Mouse (Mus musculus) left cerebral cortex, adult 2 months (tissue): ENCODE data around the gene Dbi. TPM values are rescaled to one million over a fixed set of nuclear protein-coding genes. Genes with fewer than 3 reads are reported as not detected.

ENCODE experiments used
- DNase-seq, 2 experiments: peaks; one replicate each; pipeline ENCODE4 v3.0.0; 2021 to 2022; ENCODE audit warnings: low spot score in 2 of 2, mixed read lengths in 1 of 2; ENCODE audit errors: extremely low spot score in 1 of 2
- H3K27ac ChIP-seq: fragments of 200-600 bp; 2 replicates; pipeline ENCODE4 v1.8.1; 2022
- H3K4me3 ChIP-seq: fragments of 200-600 bp; 2 replicates; pipeline ENCODE4 v1.8.1; 2022
- CTCF ChIP-seq: fragments of 200-600 bp; IDR thresholded peaks from 2 replicates; pipeline ENCODE4 v1.8.1; 2022; ENCODE audit warnings: antibody characterized with exemption, mild to moderate bottlenecking, moderate library complexity
- intact Hi-C: fragments of 180-260 bp; cut with DNase I; formaldehyde crosslinking; loops from one replicate; pipeline ENCODE4 v1.15.1; 2025
- total RNA-seq, 2 experiments: library from RNA; stranded (reverse); gene quantifications; 2 replicates each; pipeline ENCODE4 v1.2.3; 2021

The Dbi gene
- total RNA-seq, 2 experiments from 2014 or later = 202 to 252 TPM

DNA sequence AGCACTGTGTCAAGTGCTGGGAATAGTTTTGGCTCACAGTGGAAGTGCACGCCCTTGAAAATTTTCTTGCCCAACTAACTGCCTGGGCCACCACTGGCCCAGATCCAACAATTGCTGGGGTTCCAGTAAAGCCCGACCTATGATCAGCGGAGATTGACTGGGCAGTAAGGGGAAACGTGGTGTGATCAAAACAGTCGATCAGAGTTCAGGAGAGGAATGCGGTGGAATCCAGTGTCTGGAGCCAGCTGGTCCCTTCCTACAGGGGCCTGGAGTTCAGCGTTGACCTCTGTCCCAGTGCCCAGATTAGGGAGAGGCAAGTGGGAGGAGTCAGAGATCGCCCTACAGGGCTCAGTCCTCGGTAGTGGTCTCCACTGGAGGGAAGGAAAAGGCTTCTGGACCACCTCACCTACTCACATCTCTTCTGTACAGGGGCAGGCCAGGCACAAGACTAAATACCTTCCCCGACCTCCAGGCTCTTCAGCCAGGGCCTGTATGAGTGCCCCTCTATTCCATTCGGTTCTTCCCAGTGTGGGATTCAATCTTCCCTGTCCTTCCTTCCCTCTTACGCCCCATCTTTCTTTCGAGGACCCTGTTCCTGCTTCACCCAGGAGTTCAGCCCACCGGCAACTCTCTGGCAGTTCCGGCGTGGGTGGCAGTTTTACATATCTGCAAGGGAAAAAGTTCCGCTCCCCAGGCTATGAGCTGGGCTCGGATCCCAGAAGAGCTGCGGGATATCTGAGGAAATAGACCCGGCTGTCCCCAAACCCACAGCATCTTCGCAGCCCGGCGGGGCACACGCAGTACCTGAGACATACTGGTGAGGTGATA lies 523 bp downstream of the Dbi start:
- intact Hi-C loops = loop anchor here (2.0 kb wide), 1 partner anchor 16 kb away; no protein-coding TSS in a partner anchor
- no peak for TF ChIP-seq CTCF
- Histone ChIP-seq H3K4me3 (peak overlapping the region; percentile 88), H3K27ac (peak overlapping the region; percentile 93)
- peak in 1 of 2 experiments; percentile 39 for DNase-seq

DNA sequence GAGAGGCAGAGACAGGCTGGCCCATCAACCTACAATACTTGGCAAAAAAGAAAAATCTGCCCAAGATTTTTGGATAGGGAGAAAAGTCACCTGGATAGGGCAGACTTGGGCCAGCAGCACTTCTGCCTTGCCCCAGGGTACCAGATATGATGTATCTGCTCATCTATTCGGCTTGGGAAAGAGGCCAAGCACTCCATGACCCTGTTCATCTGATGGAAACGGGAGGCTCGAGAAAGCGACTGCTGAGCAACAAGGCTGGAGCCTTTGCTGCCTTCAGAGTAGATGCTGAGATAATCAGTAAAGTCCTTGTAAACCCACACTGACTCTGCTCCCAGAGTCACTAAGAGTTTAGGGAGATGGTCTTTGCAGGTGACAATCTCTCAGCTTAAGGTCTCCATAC lies 1.5 kb downstream of the Dbi start:
- Histone ChIP-seq H3K27ac (peak overlapping the region; percentile 93), H3K4me3 (peak overlapping the region; percentile 88)
- TF ChIP-seq CTCF = no peak
- intact Hi-C loops = no loop called here
- no peak for DNase-seq

DNA sequence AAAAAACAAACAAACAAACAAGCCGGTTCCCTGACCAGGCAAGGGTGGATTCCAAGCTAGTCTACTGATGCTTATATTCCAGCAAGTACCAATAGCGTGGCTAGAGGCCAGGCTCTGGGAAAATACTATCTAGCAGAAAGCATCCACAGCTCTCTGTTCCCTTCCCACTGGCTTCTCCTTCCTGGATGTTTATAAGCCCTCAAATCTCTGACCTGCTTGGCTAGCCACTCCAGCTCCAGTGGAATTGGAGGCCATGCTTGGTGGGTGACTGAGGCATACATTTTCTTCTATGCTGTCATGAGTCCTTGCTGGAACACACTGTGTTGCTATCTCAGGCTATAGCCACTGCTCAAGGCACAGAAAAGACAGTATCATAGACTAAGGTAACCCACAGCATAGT lies 2.0 kb downstream of the Dbi start:
- intact Hi-C loops = no loop called here
- H3K27ac ChIP-seq = peak overlapping the region; percentile 93
- no peak for DNase-seq
- TF ChIP-seq CTCF = no peak
- peak overlapping the region; percentile 88 for H3K4me3 ChIP-seq

DNA sequence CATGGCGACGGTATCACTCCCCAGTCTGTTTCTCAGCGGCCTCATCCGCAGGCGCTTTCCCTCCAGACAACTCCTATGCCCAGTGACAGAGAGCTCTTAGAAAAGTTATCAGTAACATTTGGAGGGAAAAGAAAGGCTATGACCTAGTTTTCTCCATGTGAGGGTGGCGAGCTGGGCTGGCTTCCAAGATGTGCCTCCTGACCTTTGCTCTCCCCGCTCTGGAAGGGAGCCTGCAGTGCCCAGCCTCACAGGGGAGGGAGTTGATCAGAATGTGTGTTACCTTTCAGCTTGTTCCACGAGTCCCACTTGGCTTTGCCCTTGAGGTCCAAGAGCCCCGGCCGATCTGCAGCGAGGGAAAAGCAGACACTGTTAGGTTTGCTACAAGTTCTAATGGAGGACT lies 4.8 kb downstream of the Dbi start:
- Histone ChIP-seq H3K27ac (peak overlapping the region; percentile 70), H3K4me3 (no peak overlapping the region)
- TF ChIP-seq CTCF = no peak
- DNase-seq = no peak
- intact Hi-C loops = no loop called here

GRCm38 (mm10) chr1:120115671-120116081 lies 5.2 kb downstream of the Dbi start:
- intact Hi-C loops = no loop called here
- DNase-seq = peak; percentile 55 to 74
- no peak overlapping the region for H3K4me3 ChIP-seq
- H3K27ac ChIP-seq = peak overlapping the region; percentile 73
- TF ChIP-seq CTCF = no peak

DNA sequence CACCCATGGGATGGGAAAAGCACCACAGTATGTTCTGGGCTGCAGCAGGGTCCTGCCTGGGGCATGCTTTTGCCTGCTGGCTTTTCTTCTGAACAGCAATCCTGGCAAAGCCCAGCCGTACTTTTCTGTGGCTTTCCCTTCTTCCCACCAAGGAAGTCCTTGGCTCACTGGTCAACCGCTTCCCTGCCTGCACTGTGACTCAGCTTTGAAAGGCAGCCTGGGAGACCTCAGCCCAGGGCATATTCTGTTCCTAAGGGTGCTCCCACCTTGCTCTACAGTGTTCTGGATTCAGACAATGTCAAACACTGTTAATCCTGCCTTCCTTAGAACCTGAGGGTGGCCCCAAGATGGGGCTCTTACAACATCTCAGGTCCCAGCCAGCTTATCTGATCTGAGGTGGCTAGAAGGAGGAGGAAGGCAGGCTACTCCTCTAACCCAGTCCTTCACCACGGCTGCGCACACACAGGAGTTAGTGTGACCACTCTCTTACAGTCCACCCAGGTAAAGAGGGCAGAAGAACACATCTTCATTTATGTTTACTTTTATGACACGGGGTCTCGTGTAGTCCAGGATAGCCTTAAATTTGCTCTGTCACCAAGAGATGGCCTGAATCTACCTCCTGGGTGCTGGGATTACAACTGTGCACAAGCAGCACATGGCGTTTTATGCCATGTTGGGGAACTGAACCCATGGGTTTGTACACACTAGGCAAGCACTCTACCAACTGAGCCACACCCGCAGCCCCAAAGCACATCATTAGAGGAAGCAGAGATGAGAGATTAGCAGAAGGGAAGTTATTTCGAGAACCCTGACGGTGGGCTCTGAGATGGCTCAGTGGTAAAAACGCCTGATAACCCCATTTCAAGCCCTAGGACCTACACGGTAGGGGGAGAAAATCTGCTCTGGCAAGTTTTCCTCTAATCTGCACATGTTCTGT lies 8.4 kb downstream of the Dbi start:
- intact Hi-C loops = no loop called here
- DNase-seq = no peak
- Histone ChIP-seq H3K4me3 (no peak overlapping the region), H3K27ac (no peak overlapping the region)
- no peak for TF ChIP-seq CTCF

DNA sequence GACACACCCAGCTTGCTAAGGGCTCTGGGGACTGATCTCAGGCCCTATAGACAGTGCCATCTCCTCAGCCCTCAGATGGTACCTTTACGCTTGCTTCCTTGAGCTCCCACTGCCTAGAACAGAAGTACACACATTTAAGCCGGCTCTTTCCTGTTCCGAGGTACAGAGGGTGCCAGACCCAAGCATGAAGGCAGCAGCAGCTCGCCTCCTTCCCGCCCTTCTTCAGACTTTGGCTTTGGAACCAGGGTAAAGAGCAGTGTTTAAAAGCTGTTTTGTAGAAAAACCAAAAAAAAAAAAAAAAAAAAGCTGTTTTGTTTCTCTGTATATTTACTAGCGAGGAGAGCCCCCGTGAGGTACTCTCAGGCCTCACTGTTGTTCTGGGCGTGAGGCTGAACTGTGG lies 9.1 kb downstream of the Dbi start:
- no peak for DNase-seq

GRCm38 (mm10) chr1:120109741-120110432 lies 11.0 kb downstream of the Dbi start:
- H3K4me3 ChIP-seq = no peak overlapping the region
- TF ChIP-seq CTCF = no peak
- intact Hi-C loops = no loop called here
- no peak overlapping the region for H3K27ac ChIP-seq
- no peak for DNase-seq

More for the DNA sequence above, 9.1 kb downstream of the Dbi start:
- no peak for TF ChIP-seq CTCF
- Histone ChIP-seq H3K4me3 (no peak overlapping the region), H3K27ac (no peak overlapping the region)
- intact Hi-C loops = no loop called here

DNA sequence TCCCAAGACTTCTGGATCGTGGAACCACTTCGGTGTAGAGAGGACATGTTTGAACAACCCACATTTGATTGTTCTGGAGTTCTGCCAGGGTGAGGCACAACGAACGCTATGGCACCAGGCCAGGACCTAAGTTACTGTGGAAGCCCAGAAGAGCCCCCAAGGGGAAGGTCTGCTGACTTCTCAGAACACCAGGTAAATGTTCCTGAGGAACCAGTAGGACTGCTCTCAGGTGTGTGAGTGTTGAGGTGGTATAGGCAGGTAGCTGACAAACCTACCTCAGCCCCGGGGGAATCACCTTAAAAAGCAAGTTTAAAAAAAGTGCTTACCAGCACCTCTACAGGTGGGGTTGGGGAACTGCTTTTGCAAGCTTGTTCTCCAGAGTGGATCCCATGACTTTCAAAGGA lies 15.3 kb downstream of the Dbi start:
- TF ChIP-seq CTCF = peak; percentile 7; the same call in 1 of the 2 replicates
- no peak overlapping the region for H3K4me3 ChIP-seq
- H3K27ac ChIP-seq = no peak overlapping the region
- DNase-seq = no peak
- intact Hi-C loops = no loop called here

GRCm38 (mm10) chr1:120101227-120101609 lies 19.7 kb downstream of the Dbi start:
- intact Hi-C loops = loop anchor here (2.0 kb wide), 1 partner anchor 46 kb away; no protein-coding TSS in a partner anchor
- no peak overlapping the region for H3K27ac ChIP-seq
- TF ChIP-seq CTCF = no peak
- no peak overlapping the region for H3K4me3 ChIP-seq
- DNase-seq = no peak

DNA sequence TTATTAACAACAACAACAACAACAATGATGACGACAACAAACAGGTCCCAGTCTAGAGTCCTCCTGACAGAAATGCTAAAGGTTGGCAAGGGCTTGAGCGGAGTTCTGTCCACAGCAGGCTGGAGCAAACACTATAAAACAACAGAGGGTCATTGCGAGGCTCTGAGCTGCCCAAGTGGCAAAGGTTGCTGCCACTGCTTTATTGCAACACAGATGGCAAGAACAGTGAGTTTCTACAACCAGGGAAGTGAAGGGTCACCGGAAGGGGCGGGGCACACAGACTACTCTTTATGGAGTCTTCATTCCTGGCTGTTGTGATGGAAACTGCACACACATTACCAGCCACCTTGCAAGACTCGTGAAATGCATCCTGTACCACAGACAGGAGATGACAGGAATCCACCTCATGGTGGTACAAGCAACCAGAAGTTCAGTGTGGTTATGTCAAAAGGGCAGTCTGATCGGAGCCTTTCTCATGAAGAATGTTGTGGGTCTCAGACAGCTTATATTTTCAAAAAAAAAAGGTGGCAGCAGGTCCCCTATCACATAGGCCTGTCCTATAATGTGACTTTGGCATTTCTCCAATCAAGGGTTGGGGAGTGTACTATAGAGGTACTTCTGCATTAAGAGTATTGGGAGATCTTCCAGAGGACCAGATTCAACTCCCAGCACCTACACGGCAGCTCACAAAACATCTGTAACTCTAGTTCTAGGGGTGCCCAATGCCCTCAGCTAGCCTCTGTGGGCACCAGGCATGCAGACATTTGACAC lies 20.2 kb downstream of the Dbi start:
- DNase-seq = no peak
- intact Hi-C loops = loop anchor here (2.0 kb wide), 1 partner anchor 46 kb away; no protein-coding TSS in a partner anchor
- H3K4me3 ChIP-seq = no peak overlapping the region
- H3K27ac ChIP-seq = no peak overlapping the region
- no peak for TF ChIP-seq CTCF
